Mouse (Mus musculus) spleen, postnatal 10 days (tissue): ENCODE measurements around the gene Lag3.

Source experiments
- DNase-seq, 2 experiments: peaks; one replicate each; pipeline ENCODE4 v3.0.0; 2021 to 2022; ENCODE audit warnings: low spot score in 2 of 2

Lag3 gene

DNA sequence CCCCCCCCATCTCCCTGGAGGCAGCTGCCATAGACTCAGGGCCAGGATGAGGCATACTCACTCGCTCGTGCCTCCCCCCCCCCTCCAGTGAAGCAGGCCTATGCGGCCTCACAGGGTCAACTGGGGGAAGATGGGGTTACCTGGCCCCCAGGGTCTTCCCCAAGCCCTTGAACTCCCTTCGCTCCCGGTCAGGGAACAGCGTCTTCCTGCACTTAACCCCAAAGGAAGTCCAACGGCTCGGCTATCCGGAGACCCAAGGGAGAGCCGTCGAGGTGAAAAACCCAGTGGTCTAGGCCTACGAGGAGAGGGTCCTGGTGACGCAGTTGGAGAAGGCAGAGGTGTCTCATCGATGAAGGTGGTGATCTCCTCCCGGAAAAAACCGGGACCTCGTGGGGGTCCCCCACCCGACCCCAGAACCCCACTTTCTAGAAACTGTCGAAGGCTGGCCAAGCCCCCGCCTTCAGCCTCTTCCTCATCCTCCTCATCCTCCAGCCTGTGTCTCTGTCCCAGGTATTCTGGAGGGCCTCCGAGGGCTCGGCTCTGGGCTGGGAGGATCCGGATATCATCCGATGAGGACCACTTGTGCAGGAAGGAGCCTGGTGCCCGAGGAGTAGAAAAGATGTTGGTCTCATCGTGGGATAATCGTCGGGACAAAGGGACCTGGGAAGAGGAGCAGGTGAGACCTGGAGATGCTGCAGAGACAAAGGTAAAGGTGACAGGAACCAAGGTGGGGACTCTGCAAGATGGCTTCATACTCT lies 52.8 kb downstream of the Lag3 start:
- DNase-seq, result no peak

DNA sequence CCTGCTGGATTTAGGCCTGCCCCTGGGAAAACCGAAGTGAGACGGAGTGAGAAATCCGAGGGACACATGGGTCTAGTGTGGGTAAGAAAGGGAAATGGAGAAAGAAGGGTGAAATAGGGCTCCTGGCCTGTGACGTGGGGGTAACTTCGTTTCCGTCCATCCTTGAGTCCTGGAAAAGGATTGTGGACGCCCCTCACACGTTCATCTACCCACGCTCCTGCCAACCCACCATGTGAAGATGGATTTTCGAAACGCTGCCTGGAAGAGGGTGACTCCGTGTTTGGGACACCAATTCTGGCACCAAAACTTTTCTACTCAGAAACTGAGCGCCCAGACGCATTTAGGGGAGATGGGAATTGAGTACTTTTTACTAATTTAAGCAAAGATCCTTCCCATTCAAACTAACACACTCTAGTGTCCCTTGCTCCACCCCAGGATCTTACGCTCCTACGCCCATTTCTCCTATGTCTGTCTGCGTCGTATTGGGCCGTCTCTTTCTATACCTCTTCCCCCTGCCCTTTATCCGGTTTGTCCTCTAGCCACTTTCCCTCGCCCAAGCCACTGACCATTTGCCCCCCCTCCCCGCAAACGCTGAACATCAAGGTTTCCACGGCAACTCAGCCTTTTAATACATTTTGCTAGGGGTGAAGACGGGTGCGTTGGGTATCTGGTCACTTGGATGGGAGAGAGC lies 53.5 kb downstream of the Lag3 start:
- no peak for DNase-seq

GRCm38 (mm10) chr6:124856916-124857839 lies 54.3 kb downstream of the Lag3 start, which contains the start of gene P3h3:
TSS of gene P3h3 (minus strand) at chr6:124857752.
- peak; percentile 43 to 72 for DNase-seq

DNA sequence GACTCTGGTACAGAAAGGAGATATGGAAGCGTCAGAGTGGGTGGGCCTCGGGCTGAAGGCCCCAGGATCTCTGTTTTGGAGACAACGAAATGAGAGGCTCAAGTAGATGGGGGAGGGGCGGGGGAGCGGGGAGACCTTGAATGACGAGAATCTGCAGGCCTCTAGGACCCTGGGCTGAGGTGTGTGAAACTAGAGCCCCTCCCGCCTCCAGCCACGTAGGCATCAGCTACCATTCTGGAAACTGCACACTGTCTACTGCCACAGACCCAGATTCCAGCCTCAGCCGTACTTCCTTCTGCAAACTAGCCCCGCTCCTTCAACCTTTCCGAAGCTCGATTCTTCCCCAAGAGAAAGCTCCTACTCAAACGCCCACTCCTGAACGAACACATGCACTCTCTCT lies 55.2 kb downstream of the Lag3 start:
- DNase-seq, result no peak

DNA sequence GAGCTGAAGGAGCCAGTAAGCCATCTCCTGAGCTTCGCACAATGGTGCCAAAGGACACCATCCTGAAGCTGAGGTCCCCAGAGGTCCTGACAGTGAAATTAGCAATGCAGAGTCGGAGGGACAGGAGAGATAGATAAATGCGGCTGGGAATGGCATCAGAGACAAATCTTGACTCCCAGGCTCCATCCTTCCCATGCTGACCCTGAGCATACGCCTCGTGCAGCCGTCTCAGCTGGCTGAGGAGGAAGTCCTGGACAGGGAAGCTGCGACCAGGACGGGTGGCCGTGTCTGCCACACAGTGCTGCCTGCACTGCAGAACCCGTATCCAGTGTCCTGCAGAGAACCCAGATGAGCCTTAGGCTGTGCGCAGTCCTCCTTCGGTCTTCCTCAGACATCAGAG lies 56.9 kb downstream of the Lag3 start:
- no peak for DNase-seq
